Mouse (Mus musculus) stomach, postnatal 0 days (tissue): ENCODE data around the gene Slc35d3.

Experiments
- CTCF ChIP-seq: IDR thresholded peaks from 2 replicates; pipeline ENCODE4 v1.5.1; 2016; ENCODE audit warnings: antibody characterized with exemption, low read depth, mild to moderate bottlenecking, moderate library complexity
- EP300 ChIP-seq: optimal IDR thresholded peaks from 2 replicates; pipeline ENCODE3; 2016; ENCODE audit warnings: antibody characterized with exemption

- TF ChIP-seq CTCF (no peak), EP300 (no peak)
Observed at GRCm38 (mm10) chr10:19839836-19840235, 11.4 kb downstream of the Slc35d3 start.
